Mouse (Mus musculus): ENCODE results near the gene Mepe.

GRCm38 (mm10) chr5:104294201-104294600, 30.9 kb upstream of the Mepe start:
- TF ChIP-seq EP300 (IDR thresholded peaks at IDR 0.05; ENCODE audit: low read depth) = no peak
- no peak for TF ChIP-seq CTCF (IDR thresholded peaks at IDR 0.05; ENCODE audit: low read depth)

All from liver, postnatal 0 days (tissue).